Mouse (Mus musculus) spleen, adult 12 weeks (tissue): ENCODE results near the gene Ttll5.

ENCODE experiments used
- DNase-seq: peaks from one replicate; pipeline ENCODE4 v3.0.0; 2022; ENCODE audit warnings: low spot score

Ttll5 gene

GRCm38 (mm10) chr12:86056976-86057375 lies 232.5 kb downstream of the Ttll5 start:
- no peak for DNase-seq

- DNase-seq: no peak
Measured at GRCm38 (mm10) chr12:86057516-86057915, 233.1 kb downstream of the Ttll5 start.

- no peak for DNase-seq
Measured at GRCm38 (mm10) chr12:86059341-86059740, 234.9 kb downstream of the Ttll5 start.

- no peak for DNase-seq
Measured at GRCm38 (mm10) chr12:86064796-86065195, 240.3 kb downstream of the Ttll5 start.

GRCm38 (mm10) chr12:86071432-86071831 lies 247.0 kb downstream of the Ttll5 start:
- DNase-seq: no peak

- DNase-seq: no peak
Measured at GRCm38 (mm10) chr12:86074681-86075080, 250.2 kb downstream of the Ttll5 start.

- DNase-seq: no peak
Measured at GRCm38 (mm10) chr12:86075358-86075757, 250.9 kb downstream of the Ttll5 start.

GRCm38 (mm10) chr12:86076321-86076901 lies 252.0 kb downstream of the Ttll5 start:
- no peak for DNase-seq

- DNase-seq: no peak
Measured at GRCm38 (mm10) chr12:86077322-86077721, 252.9 kb downstream of the Ttll5 start.

GRCm38 (mm10) chr12:86077736-86078135 lies 253.3 kb downstream of the Ttll5 start:
- no peak for DNase-seq

- no peak for DNase-seq
Measured at GRCm38 (mm10) chr12:86078176-86078552, 253.7 kb downstream of the Ttll5 start.

- peak; percentile 3 for DNase-seq
Measured at GRCm38 (mm10) chr12:86078553-86079201, 254.2 kb downstream of the Ttll5 start, which contains the start of gene Tgfb3. Gene Tgfb3 (minus strand): TSS chr12:86079041.

- DNase-seq: peak; percentile 69
Measured at GRCm38 (mm10) chr12:86079202-86079667, 254.8 kb downstream of the Ttll5 start.

GRCm38 (mm10) chr12:86082481-86083012 lies 258.1 kb downstream of the Ttll5 start, which contains the start of gene Ift43:
Gene Ift43 (plus strand): TSS chr12:86082541.
- no peak for DNase-seq

GRCm38 (mm10) chr12:86085873-86086272 lies 261.4 kb downstream of the Ttll5 start:
- no peak for DNase-seq

GRCm38 (mm10) chr12:86086550-86086949 lies 262.1 kb downstream of the Ttll5 start:
- no peak for DNase-seq

GRCm38 (mm10) chr12:86088042-86088441 lies 263.6 kb downstream of the Ttll5 start:
- no peak for DNase-seq

GRCm38 (mm10) chr12:86090764-86091163 lies 266.3 kb downstream of the Ttll5 start:
- DNase-seq: no peak

- DNase-seq: no peak
Measured at GRCm38 (mm10) chr12:86091601-86092132, 267.2 kb downstream of the Ttll5 start.

GRCm38 (mm10) chr12:86094075-86094474 lies 269.6 kb downstream of the Ttll5 start:
- no peak for DNase-seq

GRCm38 (mm10) chr12:86095806-86096205 lies 271.3 kb downstream of the Ttll5 start:
- DNase-seq: no peak

GRCm38 (mm10) chr12:86097781-86098180 lies 273.3 kb downstream of the Ttll5 start:
- no peak for DNase-seq

GRCm38 (mm10) chr12:86100711-86101110 lies 276.3 kb downstream of the Ttll5 start:
- no peak for DNase-seq
